Mouse (Mus musculus) liver, adult 2 months (tissue): ENCODE measurements around the gene Fgd6. TPM values are rescaled to one million over a fixed set of nuclear protein-coding genes. Genes with fewer than 3 reads are reported as not detected.

Experiments used
- DNase-seq: peaks from one replicate; pipeline ENCODE4 v3.0.0-alpha.2; 2011; ENCODE audit warnings: low read depth, low spot score; ENCODE audit errors: extremely low read depth
- H3K27ac ChIP-seq: fragments of 200-500 bp; replicated peaks from 2 replicates; pipeline ENCODE4 v1.5.1; 2012; ENCODE audit warnings: low read depth, mild to moderate bottlenecking, control low read depth, inconsistent platforms, low read length; ENCODE audit not compliant: insufficient read depth
- H3K27me3 ChIP-seq: fragments of 200-500 bp; 2 replicates; pipeline ENCODE4 v1.6.1; 2012; ENCODE audit warnings: mild to moderate bottlenecking, moderate library complexity, low read length, inconsistent platforms; ENCODE audit not compliant: control insufficient read depth, insufficient read depth
- H3K36me3 ChIP-seq: fragments of 200-500 bp; 2 replicates; pipeline ENCODE4 v1.6.1; 2012; ENCODE audit warnings: low read length, inconsistent platforms; ENCODE audit not compliant: control insufficient read depth, insufficient read depth
- H3K4me1 ChIP-seq: fragments of 200-500 bp; 2 replicates; pipeline ENCODE4 v1.6.1; 2011; ENCODE audit warnings: low read length; ENCODE audit not compliant: control insufficient read depth, insufficient read depth
- H3K4me3 ChIP-seq: fragments of 200-500 bp; 2 replicates; pipeline ENCODE4 v1.5.1; 2011; ENCODE audit warnings: low read depth, mild to moderate bottlenecking, control low read depth, low read length, moderate library complexity; ENCODE audit not compliant: insufficient read depth
- H3K79me2 ChIP-seq: fragments of 200-500 bp; 2 replicates; pipeline ENCODE4 v1.6.1; 2012; ENCODE audit warnings: inconsistent platforms, mild to moderate bottlenecking, low read length, moderate library complexity; ENCODE audit not compliant: control insufficient read depth, insufficient read depth
- H3K9ac ChIP-seq: fragments of 200-500 bp; 2 replicates; pipeline ENCODE4 v1.6.1; 2012; ENCODE audit warnings: low read depth, mild to moderate bottlenecking, control low read depth, inconsistent platforms, low read length
- CTCF ChIP-seq: fragments of 200-500 bp; IDR thresholded peaks from 2 replicates; pipeline ENCODE4 v1.5.1; 2011; ENCODE audit warnings: low read depth, low read length, control low read depth
- POLR2A ChIP-seq: fragments of 200-500 bp; IDR thresholded peaks from 2 replicates; pipeline ENCODE4 v1.6.1; 2011; ENCODE audit warnings: low read length, control low read depth; ENCODE audit not compliant: insufficient read depth; ENCODE audit errors: extremely low read depth
- WGBS: fragments of 180-500 bp; shearing (Covaris S2); methylation state at CpG from one replicate; pipeline ENCODE4 v1.1.7; 2018; 5-methylcytosine and 5-hydroxymethylcytosine counted together
- polyA plus RNA-seq: library from polyadenylated mRNA; depleted of rRNA; stranded (reverse); fragments of >200 nt; gene quantifications from 2 replicates; pipeline ENCODE4 v1.2.3, GENCODE M21; 2012; rRNA removed
- total RNA-seq: library from RNA; depleted of rRNA; stranded (reverse); fragments of >200 nt; gene quantifications from 2 replicates; pipeline ENCODE4 v1.2.3, GENCODE M21; 2014; rRNA removed

Fgd6 gene
- total RNA-seq (17.2 and 17.8 TPM in 2 replicates), polyA plus RNA-seq (4.2 and 4.7 TPM in 2 replicates)

- peaks cover 16% of the 10 kb centered on the region for H3K4me1 ChIP-seq
- peak within 1 kb of the TSS; percentile 86 for H3K4me3 ChIP-seq
- H3K27ac ChIP-seq: peak within 1 kb of the TSS; percentile 96
- peak within 1 kb of the TSS; percentile 97 for H3K9ac ChIP-seq
- H3K27me3 ChIP-seq: no peaks in the 10 kb centered on the region
- WGBS: under 1% methylated on average over 77 of the region's 77 CpGs
- H3K36me3 ChIP-seq: no peaks in the 10 kb centered on the region
- peaks cover 31% of the 10 kb centered on the region; the same call in 1 of the 2 replicates for H3K79me2 ChIP-seq
- TF ChIP-seq POLR2A (peak; percentile 79; the same call in 1 of the 2 replicates), CTCF (peak; percentile 76)
- peak; percentile 93 for DNase-seq
Measured at GRCm38 (mm10) chr10:94035658-94036374, at the start of gene Fgd6, which contains the start of gene Vezt. Gene Fgd6 (plus strand): TSS chr10:94036001. Gene Vezt (minus strand): TSS chr10:94035817.

- Histone ChIP-seq H3K4me1 (no peaks in the 10 kb centered on the region), H3K9ac (no peak overlapping the region), H3K36me3 (peaks cover 25% of the 10 kb centered on the region), H3K27me3 (no peaks in the 10 kb centered on the region), H3K79me2 (no peaks in the 10 kb centered on the region), H3K4me3 (no peak overlapping the region), H3K27ac (no peak overlapping the region)
- no peak for DNase-seq
- no peak for TF ChIP-seq CTCF
- WGBS: 97% methylated on average over 10 of the region's 10 CpGs
Measured at GRCm38 (mm10) chr10:93994136-93994535, 41.7 kb upstream of the Fgd6 start.

- Histone ChIP-seq H3K4me1 (no peaks in the 10 kb centered on the region), H3K36me3 (peaks cover 27% of the 10 kb centered on the region), H3K4me3 (no peak overlapping the region), H3K9ac (no peak overlapping the region), H3K27ac (no peak overlapping the region), H3K79me2 (no peaks in the 10 kb centered on the region), H3K27me3 (no peaks in the 10 kb centered on the region)
- whole genome bisulfite sequencing: 97% methylated on average over 1 of the region's 1 CpGs
- TF ChIP-seq POLR2A (no peak), CTCF (no peak)
- no peak for DNase-seq
Measured at GRCm38 (mm10) chr10:93995100-93995499, 40.7 kb upstream of the Fgd6 start.

- DNase-seq: peak; percentile 19
- Histone ChIP-seq H3K4me3 (no peak overlapping the region), H3K4me1 (no peaks in the 10 kb centered on the region), H3K36me3 (peaks cover 27% of the 10 kb centered on the region), H3K9ac (no peak overlapping the region), H3K79me2 (no peaks in the 10 kb centered on the region), H3K27me3 (no peaks in the 10 kb centered on the region), H3K27ac (no peak overlapping the region)
- WGBS: 79% methylated on average over 1 of the region's 1 CpGs
- TF ChIP-seq POLR2A (no peak), CTCF (no peak)
Measured at GRCm38 (mm10) chr10:93999357-93999756, 36.4 kb upstream of the Fgd6 start.

- WGBS: 83% methylated on average over 10 of the region's 10 CpGs
- DNase-seq: no peak
- no peaks in the 10 kb centered on the region for H3K79me2 ChIP-seq
- H3K27ac ChIP-seq: no peak overlapping the region
- no peak overlapping the region for H3K4me3 ChIP-seq
- peaks cover 27% of the 10 kb centered on the region for H3K36me3 ChIP-seq
- no peaks in the 10 kb centered on the region for H3K27me3 ChIP-seq
- TF ChIP-seq POLR2A (no peak), CTCF (no peak)
- H3K9ac ChIP-seq: no peak overlapping the region
- H3K4me1 ChIP-seq: no peaks in the 10 kb centered on the region
Measured at GRCm38 (mm10) chr10:94000223-94000622, 35.6 kb upstream of the Fgd6 start.

GRCm38 (mm10) chr10:94008356-94008755 lies 27.4 kb upstream of the Fgd6 start:
- 94% methylated on average over 2 of the region's 2 CpGs for WGBS
- DNase-seq: no peak
- H3K27me3 ChIP-seq: no peaks in the 10 kb centered on the region

More at GRCm38 (mm10) chr10:94008356-94008755, 27.4 kb upstream of the Fgd6 start:
- Histone ChIP-seq H3K36me3 (peaks cover 7% of the 10 kb centered on the region), H3K79me2 (no peaks in the 10 kb centered on the region), H3K9ac (no peak overlapping the region), H3K4me3 (no peak overlapping the region), H3K27ac (peak overlapping the region; percentile 97), H3K4me1 (peaks cover 22% of the 10 kb centered on the region)
- TF ChIP-seq POLR2A (no peak), CTCF (no peak)
